Mouse (Mus musculus) liver, adult 2 months (tissue): ENCODE measurements around the gene Slc26a8.

Source experiments
- CTCF ChIP-seq: fragments of 200-500 bp; IDR thresholded peaks from 2 replicates; pipeline ENCODE4 v1.5.1; 2011; ENCODE audit warnings: low read depth, low read length, control low read depth
- POLR2A ChIP-seq: fragments of 200-500 bp; IDR thresholded peaks from 2 replicates; pipeline ENCODE4 v1.6.1; 2011; ENCODE audit warnings: low read length, control low read depth; ENCODE audit not compliant: insufficient read depth; ENCODE audit errors: extremely low read depth

DNA sequence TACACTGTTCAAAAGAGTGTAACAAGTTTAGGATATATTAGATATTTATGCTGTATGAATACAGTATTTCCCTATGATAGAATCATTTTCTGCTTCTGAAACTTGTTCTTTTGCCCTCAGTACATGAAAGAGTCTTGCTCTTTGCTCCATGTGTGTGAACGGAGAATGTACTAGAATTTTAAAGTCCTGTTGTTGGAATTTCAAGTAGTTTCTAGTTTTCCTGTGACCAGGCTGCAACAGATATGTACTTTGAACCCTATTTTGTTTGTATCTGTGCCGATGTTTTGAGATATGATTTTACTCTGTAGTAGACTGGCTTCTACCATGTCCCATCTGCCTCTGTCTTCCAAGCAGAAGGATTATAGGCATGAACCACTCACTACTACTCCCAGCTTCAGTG lies 17.8 kb upstream of the Slc26a8 start:
- TF ChIP-seq CTCF = no peak
- no peak for TF ChIP-seq POLR2A
